ENCODE assay signal across 25 mouse cellular contexts in genomic region chr16:40371291-40371690, GRCm38 (mm10).
"Had no signal": no experiment of that assay in that cellular context is flagged by ENCODE, and none has a peak within 500 bp of the region (broad histone marks: within the 10 kb centered on the region; RNA-seq: fewer than 3 reads in every experiment).

No protein-coding gene starts in this region.

- ATAC-seq: hindbrain, postnatal 0 days; intestine, embryonic 16.5 days; liver, embryonic 12.5 days had no signal

- H3K4me3 ChIP-seq: heart, adult 2 months; heart, embryonic 13.5 days; heart, embryonic 15.5 days; hindbrain, embryonic 13.5 days; hindbrain, embryonic 15.5 days; kidney, embryonic 15.5 days; limb, embryonic 13.5 days; limb, embryonic 15.5 days; liver, embryonic 12.5 days had no signal

- H3K9me3 ChIP-seq: heart, embryonic 13.5 days; heart, embryonic 15.5 days; hindbrain, embryonic 13.5 days; hindbrain, embryonic 15.5 days; kidney, embryonic 15.5 days; limb, embryonic 13.5 days; limb, embryonic 15.5 days; liver, embryonic 12.5 days had no signal

- H3K27ac ChIP-seq: heart, adult 2 months; heart, embryonic 13.5 days; heart, embryonic 15.5 days; hindbrain, embryonic 13.5 days; hindbrain, embryonic 15.5 days; hindbrain, postnatal 0 days; kidney, embryonic 15.5 days; kidney, postnatal 0 days; limb, embryonic 13.5 days; limb, embryonic 15.5 days; liver, embryonic 12.5 days; liver, embryonic 14.5 days had no signal

- H3K4me2 ChIP-seq: heart, embryonic 11.5 days; heart, embryonic 13.5 days; heart, embryonic 15.5 days; hindbrain, embryonic 13.5 days; hindbrain, embryonic 15.5 days; kidney, embryonic 15.5 days; limb, embryonic 13.5 days; limb, embryonic 15.5 days; liver, embryonic 12.5 days had no signal

- DNase-seq: gastrocnemius, postnatal 14 days; gastrocnemius, postnatal 36 days; heart, adult 11 months; heart, adult 2 months; heart, postnatal 14 days; heart, postnatal 36 days; kidney, adult 11 months; kidney, adult 2 months; kidney, adult 9 months; kidney, postnatal 14 days; kidney, postnatal 36 days; layer of hippocampus, postnatal 36 days had no signal

- H3K36me3 ChIP-seq: heart, embryonic 13.5 days; heart, embryonic 15.5 days; hindbrain, embryonic 13.5 days; hindbrain, embryonic 15.5 days; kidney, embryonic 15.5 days; limb, embryonic 13.5 days; limb, embryonic 15.5 days; liver, embryonic 12.5 days had no signal

- H3K27me3 ChIP-seq: heart, embryonic 13.5 days; heart, embryonic 15.5 days; hindbrain, embryonic 13.5 days; hindbrain, embryonic 15.5 days; kidney, embryonic 15.5 days; limb, embryonic 13.5 days; limb, embryonic 15.5 days; liver, embryonic 12.5 days had no signal

- H3K4me1 ChIP-seq: heart, embryonic 13.5 days; heart, embryonic 15.5 days; hindbrain, embryonic 13.5 days; hindbrain, embryonic 15.5 days; kidney, embryonic 15.5 days; limb, embryonic 13.5 days; limb, embryonic 15.5 days; liver, embryonic 12.5 days had no signal

- H3K9ac ChIP-seq: heart, embryonic 13.5 days; heart, embryonic 15.5 days; hindbrain, embryonic 13.5 days; hindbrain, embryonic 15.5 days; kidney, embryonic 15.5 days; limb, embryonic 13.5 days; limb, embryonic 15.5 days; liver, embryonic 12.5 days; liver, embryonic 14.5 days had no signal
